ENCODE assay signal across 8 mouse cellular contexts in the genomic region with DNA sequence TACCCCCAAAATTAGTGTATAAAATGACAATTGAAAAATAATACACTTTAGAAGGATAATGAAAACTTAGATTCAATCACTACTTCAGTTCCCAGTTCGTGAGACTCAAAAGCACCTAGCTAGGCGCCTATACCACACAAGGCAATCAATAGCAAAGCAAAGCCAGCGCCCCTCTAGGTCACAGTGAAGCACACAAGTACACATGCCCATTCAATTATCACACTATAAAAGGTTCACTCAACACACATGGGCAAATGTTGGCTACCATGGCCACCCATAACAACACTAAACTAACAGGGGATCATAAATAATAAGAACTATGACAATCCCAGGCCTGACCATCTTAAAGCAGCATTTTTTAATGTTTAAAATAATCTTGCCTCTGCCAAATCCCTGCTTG. TPM values are rescaled to one million over a fixed set of nuclear protein-coding genes. Genes with fewer than 3 reads are reported as not detected.
DNase-seq lines count a peak whose midpoint lies in the region; ATAC-seq and TF ChIP-seq lines count a peak whose summit lies in the region.

No protein-coding gene starts in this region.

- no peaks in the 10 kb centered on the region for H3K9me3 ChIP-seq in forebrain, embryonic 11.5 days (ENCODE audit: control insufficient read depth, low read length)

- TF ChIP-seq CTCF in liver, adult 2 months (IDR thresholded peaks at IDR 0.05; ENCODE audit: low read depth, low read length): no peak

- peaks cover 25% of the 10 kb centered on the region for H3K79me2 ChIP-seq in liver, adult 2 months (ENCODE audit: control insufficient read depth, insufficient read depth, low read length)

- no peak for ATAC-seq in forebrain, embryonic 11.5 days (replicated peaks; ENCODE audit: low FRiP score)

- H3K36me3 ChIP-seq in forebrain, embryonic 11.5 days (ENCODE audit: control insufficient read depth, insufficient read depth, low read length): no peaks in the 10 kb centered on the region
- H3K36me3 ChIP-seq in liver, adult 2 months (ENCODE audit: control insufficient read depth, insufficient read depth, low read length): no peaks in the 10 kb centered on the region

- TF ChIP-seq POLR2A in liver, adult 2 months (IDR thresholded peaks at IDR 0.05; ENCODE audit: extremely low read depth, insufficient read depth, low read length): no peak

- peak overlapping the region; percentile 99 for H3K4me3 ChIP-seq in forebrain, embryonic 11.5 days (ENCODE audit: low read depth, low read length)
- no peak overlapping the region for H3K4me3 ChIP-seq in liver, adult 2 months (ENCODE audit: insufficient read depth, low read depth, low read length)

- DNase-seq in retina, embryonic 14.5 days (ENCODE audit: low spot score): peak; percentile 26
- DNase-seq in retina, postnatal 1 day: no peak
- DNase-seq in forebrain, embryonic 11.5 days (ENCODE audit: low spot score): no peak
- DNase-seq in liver, adult 2 months (ENCODE audit: extremely low read depth, low read depth, low spot score): no peak
- no peak for DNase-seq in adrenal gland, adult (ENCODE audit: inconsistent age in 2 of 2, low spot score in 1 of 2)
- DNase-seq in yolk sac, embryonic 10.5 days (ENCODE audit: low spot score): no peak
- no peak for DNase-seq in thymus, postnatal 4 days
- DNase-seq in urinary bladder, adult 18-20 months (ENCODE audit: low spot score in 2 of 2): no peak

- H3K9ac ChIP-seq in forebrain, embryonic 11.5 days (ENCODE audit: low read length): no peak overlapping the region; the same call in 1 of the 2 replicates
- peak overlapping the region; percentile 38; the same call in 1 of the 2 replicates for H3K9ac ChIP-seq in liver, adult 2 months (ENCODE audit: low read depth, low read length)

- H3K4me1 ChIP-seq in forebrain, embryonic 11.5 days (replicated peaks; ENCODE audit: control insufficient read depth, insufficient read depth, low read length): no peaks in the 10 kb centered on the region; the same call in 1 of the 2 replicates
- H3K4me1 ChIP-seq in liver, adult 2 months (ENCODE audit: control insufficient read depth, insufficient read depth, low read length): peaks cover 13% of the 10 kb centered on the region

- 21% methylated on average over 3 of the region's 3 CpGs for WGBS in forebrain, embryonic 11.5 days
- WGBS in liver, adult 2 months: 21% methylated on average over 3 of the region's 3 CpGs

- H3K27me3 ChIP-seq in forebrain, embryonic 11.5 days (ENCODE audit: control insufficient read depth, insufficient read depth, low read length): no peaks in the 10 kb centered on the region
- no peaks in the 10 kb centered on the region for H3K27me3 ChIP-seq in liver, adult 2 months (ENCODE audit: control insufficient read depth, insufficient read depth, low read length)

- peak overlapping the region; percentile 75 for H3K4me2 ChIP-seq in forebrain, embryonic 11.5 days (ENCODE audit: low read depth, low read length, severe bottlenecking)

- H3K27ac ChIP-seq in forebrain, embryonic 11.5 days (ENCODE audit: low read depth, low read length): no peak overlapping the region
- peak overlapping the region; percentile 37; the same call in 1 of the 2 replicates for H3K27ac ChIP-seq in liver, adult 2 months (replicated peaks; ENCODE audit: insufficient read depth, low read depth, low read length)

RNA-seq across cellular contexts. Expression of a gene that starts 5.8 kb away (rescaled TPM):
- 21.2 and 23.3 TPM in 2 replicates for polyA plus RNA-seq in forebrain, embryonic 11.5 days (2014; fragmentation: Nextera tagmentation; extraction: Ambion mirVana)
- 10.2 and 12.2 TPM in 2 replicates for total RNA-seq in liver, adult 2 months (2014; rRNA removed)
- polyA plus RNA-seq in liver, adult 2 months (2012; rRNA removed): 6.1 and 6.3 TPM in 2 replicates
